Mouse (Mus musculus) heart, embryonic 11.5 days (tissue): ENCODE results near the gene Arih2. TPM values are rescaled to one million over a fixed set of nuclear protein-coding genes. Genes with fewer than 3 reads are reported as not detected.
A peak's percentile ranks its signal among the peaks of the same experiment; 100 is the strongest.
"Not testable (repeated sequence)": the region's sequence is repeated elsewhere in the genome, so short reads cannot be mapped to it uniquely, and the experiment has no call there.

Experiments used
- ATAC-seq: fragments of 200-750 bp; cut with Nextera tagmentation; replicated peaks from 2 replicates; pipeline ENCODE4 v1.8.0; 2017; ENCODE audit warnings: moderate library complexity; ENCODE audit not compliant: insufficient number of reproducible peaks, low FRiP score, low TSS enrichment
- H3K27ac ChIP-seq: fragments of 300-500 bp; sonication (generic); 2 replicates; pipeline ENCODE4 v1.5.1; 2014; ENCODE audit warnings: mild to moderate bottlenecking, low read depth, low read length
- H3K27me3 ChIP-seq: fragments of 300-500 bp; sonication (generic); 2 replicates; pipeline ENCODE4 v1.6.1; 2014; ENCODE audit warnings: mild to moderate bottlenecking, low read length, mixed read lengths; ENCODE audit not compliant: control insufficient read depth, insufficient read depth
- H3K36me3 ChIP-seq: fragments of 300-500 bp; sonication (generic); 2 replicates; pipeline ENCODE4 v1.6.1; 2014; ENCODE audit warnings: mild to moderate bottlenecking, low read length, moderate library complexity, mixed read lengths; ENCODE audit not compliant: control insufficient read depth, insufficient read depth
- H3K4me1 ChIP-seq: fragments of 300-500 bp; sonication (generic); 2 replicates; pipeline ENCODE4 v1.6.1; 2014; ENCODE audit warnings: low read length; ENCODE audit not compliant: control insufficient read depth, insufficient read depth
- H3K4me2 ChIP-seq: fragments of 300-500 bp; sonication (generic); 2 replicates; pipeline ENCODE4 v1.6.1; 2014; ENCODE audit warnings: mild to moderate bottlenecking, moderate library complexity
- H3K4me3 ChIP-seq: fragments of 300-500 bp; sonication (generic); 2 replicates; pipeline ENCODE4 v1.5.1; 2014; ENCODE audit warnings: low read depth, low read length
- H3K9ac ChIP-seq: fragments of 300-500 bp; sonication (generic); 2 replicates; pipeline ENCODE4 v1.6.1; 2014; ENCODE audit warnings: mild to moderate bottlenecking, low read depth, low read length, moderate library complexity
- H3K9me3 ChIP-seq: fragments of 300-500 bp; sonication (generic); replicated peaks from 2 replicates; pipeline ENCODE4 v1.6.1; 2016; ENCODE audit warnings: low read length; ENCODE audit not compliant: control insufficient read depth
- WGBS: fragments of 180-500 bp; shearing (Covaris S2); extraction: QIAGEN DNeasy Blood & Tissue Kit; methylation state at CpG from one replicate; pipeline ENCODE4 v1.1.7; 2014; ENCODE audit not compliant: insufficient replicate concordance; 5-methylcytosine and 5-hydroxymethylcytosine counted together
- polyA plus RNA-seq: library from polyadenylated mRNA; unstranded; fragments of >200 nt; fragmentation: Nextera tagmentation; extraction: Ambion mirVana; gene quantifications from 2 replicates; pipeline ENCODE4 v1.2.1, GENCODE M21; 2014

Gene Arih2
- polyA plus RNA-seq, 1 experiment from 2014 or later = 37.6 TPM

DNA sequence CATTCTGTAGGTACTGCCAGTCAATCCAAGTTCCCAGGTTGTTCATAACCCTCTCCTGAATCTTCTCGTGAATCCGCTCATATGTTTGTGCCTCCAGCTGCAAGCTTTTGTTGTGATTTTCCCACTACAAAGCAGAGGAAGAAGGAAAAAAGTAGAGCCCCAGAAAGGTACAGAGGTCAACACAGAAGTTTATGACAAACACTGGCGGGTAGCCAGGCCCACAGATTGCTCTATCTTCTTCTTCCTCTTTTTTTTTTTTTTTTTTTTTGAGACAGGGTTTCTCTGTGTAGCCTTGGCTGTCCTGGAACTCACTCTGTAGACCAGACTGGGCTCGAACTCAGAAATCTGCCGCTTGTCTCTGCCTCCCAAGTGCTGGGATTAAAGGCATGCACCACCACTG, 41.3 kb downstream of the Arih2 start:
- H3K27me3 ChIP-seq, H3K4me2 ChIP-seq, H3K9me3 ChIP-seq, H3K9ac ChIP-seq, H3K27ac ChIP-seq, H3K4me3 ChIP-seq, ATAC-seq, H3K4me1 ChIP-seq: not testable (repeated sequence)
- 85% methylated on average over 5 of the region's 5 CpGs for WGBS
- H3K36me3 ChIP-seq = peaks cover 53% of the 10 kb centered on the region

DNA sequence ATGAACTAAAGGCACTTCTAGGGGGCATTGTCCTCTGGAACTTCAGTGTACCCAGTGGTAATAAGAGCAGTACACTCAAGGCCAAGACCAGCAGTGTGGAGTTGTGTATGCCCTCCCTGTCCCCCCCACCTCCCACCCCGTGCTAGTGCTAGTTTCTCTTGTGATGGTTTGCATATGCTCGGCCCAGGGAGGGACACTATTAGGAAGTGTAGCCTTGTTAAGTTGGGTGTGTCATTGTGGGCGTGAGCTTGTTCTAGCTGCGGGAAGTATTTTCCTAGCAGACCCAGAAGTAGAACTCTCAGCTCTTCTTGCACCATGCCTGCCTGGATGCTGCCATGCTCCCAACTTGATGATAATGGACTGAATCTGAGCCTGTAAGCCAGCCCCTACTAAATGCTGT, 47.2 kb downstream of the Arih2 start:
- ATAC-seq = no peak
- H3K4me2 ChIP-seq = no peak overlapping the region
- no peak overlapping the region for H3K4me3 ChIP-seq
- H3K4me1 ChIP-seq = peaks cover 2% of the 10 kb centered on the region; the same call in 1 of the 2 replicates
- H3K27ac ChIP-seq = no peak overlapping the region
- no peak overlapping the region for H3K9ac ChIP-seq
- WGBS = 72% methylated on average over 4 of the region's 4 CpGs
- no peaks in the 10 kb centered on the region for H3K9me3 ChIP-seq
- no peaks in the 10 kb centered on the region for H3K27me3 ChIP-seq
- H3K36me3 ChIP-seq = peaks cover 21% of the 10 kb centered on the region

DNA sequence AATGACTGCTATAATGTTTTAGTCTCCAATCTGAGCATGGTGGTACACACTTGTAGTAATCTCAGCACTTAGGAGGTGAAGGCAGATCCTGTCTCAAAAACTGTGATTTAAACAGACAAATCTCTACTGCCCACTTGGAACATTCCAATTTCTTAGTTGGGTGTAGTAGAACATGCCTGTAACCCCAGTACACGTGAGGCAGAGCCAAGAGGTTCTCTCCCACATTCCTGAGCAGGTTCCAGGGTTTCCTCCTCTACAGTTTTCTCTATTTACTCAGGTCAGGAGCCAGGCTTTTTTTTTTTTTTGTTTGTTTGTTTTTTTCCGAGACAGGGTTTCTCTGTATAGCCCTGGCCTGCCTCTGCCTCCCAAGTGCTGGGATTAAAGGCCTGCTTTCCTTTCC, 49.2 kb downstream of the Arih2 start:
- H3K27ac ChIP-seq = no peak overlapping the region
- no peak for ATAC-seq
- no peak overlapping the region for H3K4me2 ChIP-seq
- no peaks in the 10 kb centered on the region for H3K27me3 ChIP-seq
- no peak overlapping the region for H3K4me3 ChIP-seq
- 48% methylated on average over 2 of the region's 2 CpGs for WGBS
- H3K36me3 ChIP-seq = peaks cover 14% of the 10 kb centered on the region
- H3K9ac ChIP-seq = no peak overlapping the region
- no peaks in the 10 kb centered on the region for H3K9me3 ChIP-seq
- H3K4me1 ChIP-seq = peaks cover 10% of the 10 kb centered on the region

DNA sequence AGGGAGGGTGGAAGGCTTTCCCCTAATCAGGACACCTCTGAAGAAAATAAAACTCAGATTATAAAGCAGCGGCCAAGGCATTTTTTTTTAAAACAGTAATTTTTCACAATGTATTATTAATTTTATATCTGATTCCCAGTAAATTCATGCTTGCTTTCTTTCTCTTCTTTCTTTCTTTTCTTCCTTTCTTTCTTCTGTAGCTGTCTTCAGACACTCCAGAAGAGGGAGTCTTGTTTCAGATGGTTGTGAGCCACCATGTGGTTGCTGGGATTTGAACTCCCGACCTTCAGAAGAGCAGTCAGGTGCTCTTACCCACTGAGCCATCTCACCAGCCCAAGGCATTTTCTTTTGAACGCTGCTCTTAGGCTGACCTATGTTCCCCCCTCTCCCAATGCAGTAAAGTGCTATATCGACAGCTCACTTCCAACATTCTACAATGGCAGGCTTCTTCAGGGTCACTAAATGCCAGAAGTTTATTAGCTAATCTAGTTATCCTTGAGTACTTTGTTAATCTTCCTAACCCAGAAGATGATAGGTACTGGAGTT, 50.1 kb downstream of the Arih2 start:
- no peak overlapping the region for H3K27ac ChIP-seq
- H3K27me3 ChIP-seq = no peaks in the 10 kb centered on the region
- WGBS = 72% methylated on average over 4 of the region's 4 CpGs
- peaks cover 15% of the 10 kb centered on the region for H3K4me1 ChIP-seq
- H3K9ac ChIP-seq = no peak overlapping the region
- H3K36me3 ChIP-seq = peaks cover 7% of the 10 kb centered on the region
- ATAC-seq = no peak
- no peaks in the 10 kb centered on the region for H3K9me3 ChIP-seq
- no peak overlapping the region for H3K4me3 ChIP-seq
- no peak overlapping the region for H3K4me2 ChIP-seq

DNA sequence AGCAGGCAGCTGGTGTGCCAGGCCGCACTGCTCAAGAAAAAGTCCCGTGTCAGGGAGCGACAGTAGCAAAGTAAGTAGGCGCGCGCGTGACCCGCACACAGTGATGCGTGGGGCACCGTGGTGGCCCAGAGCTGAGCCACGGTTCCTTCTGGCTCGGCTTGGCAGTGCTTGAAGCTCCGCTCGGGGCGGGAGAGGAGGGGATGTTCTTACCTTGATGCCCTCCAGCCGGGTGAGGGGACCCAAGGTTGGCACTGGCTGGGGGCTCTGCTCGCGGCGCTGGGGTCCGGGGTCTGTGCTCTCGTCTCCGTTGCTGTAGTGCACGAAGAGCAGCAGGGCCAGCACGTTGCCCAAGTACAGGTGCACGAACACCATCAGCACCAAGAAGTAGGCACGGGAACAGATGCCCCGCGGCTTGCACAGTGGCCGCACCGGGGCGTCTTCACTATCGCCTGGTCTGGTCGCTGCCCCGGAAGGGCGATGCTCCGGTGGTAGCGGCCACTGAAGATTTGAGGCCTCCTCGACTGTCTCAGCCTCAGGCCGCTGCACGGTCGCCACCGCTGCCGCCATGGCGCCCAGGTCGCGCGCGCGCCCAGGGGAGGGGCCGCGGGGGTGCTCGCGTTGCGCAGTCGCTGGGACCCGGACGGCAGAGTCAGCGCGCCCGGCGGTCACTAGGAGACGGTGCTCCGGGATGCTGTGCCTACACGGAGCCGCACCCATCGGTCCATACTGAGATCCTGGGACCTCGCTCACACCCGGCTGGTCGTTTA, 52.0 kb downstream of the Arih2 start, which contains the start of gene P4htm:
P4htm (minus strand) TSS at position 670 of the 767 bp plus-strand sequence.
- ATAC-seq = peak; percentile 72
- 5% methylated on average over 64 of the region's 69 CpGs for WGBS

DNA sequence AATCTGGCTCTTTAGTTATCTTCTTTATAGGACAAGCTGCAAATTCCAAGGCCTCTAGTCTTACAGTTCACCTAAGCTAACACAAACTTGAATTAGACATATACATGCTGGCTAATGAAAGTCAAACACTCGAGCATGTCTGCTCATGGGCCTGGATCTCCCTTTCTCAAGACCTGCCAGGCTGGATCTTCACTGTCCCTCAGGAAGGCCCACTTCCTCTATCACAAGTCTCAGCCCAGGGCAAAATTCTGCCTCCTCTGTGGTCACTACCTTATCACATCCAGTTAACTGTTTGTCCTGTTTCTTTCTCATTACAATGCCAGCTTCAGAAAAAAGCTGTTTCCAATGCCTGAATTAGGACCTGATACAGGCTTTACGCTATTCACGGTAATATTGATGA, 54.8 kb downstream of the Arih2 start:
- Histone ChIP-seq H3K4me2 (peak overlapping the region; percentile 43), H3K4me1 (peaks cover 19% of the 10 kb centered on the region), H3K4me3 (no peak overlapping the region), H3K36me3 (no peaks in the 10 kb centered on the region), H3K27ac (peak overlapping the region; percentile 75), H3K9ac (0 out of 2 replicates have a peak overlapping the region, but pooled peaks have one; percentile 12), H3K27me3 (no peaks in the 10 kb centered on the region), H3K9me3 (no peaks in the 10 kb centered on the region)
- ATAC-seq = no peak
- 25% methylated on average over 3 of the region's 3 CpGs for WGBS

More for the DNA sequence above, 52.0 kb downstream of the Arih2 start, which contains the start of gene P4htm:
- Histone ChIP-seq H3K4me3 (peak within 1 kb of the TSS; percentile 59), H3K27ac (peak within 1 kb of the TSS; percentile 60), H3K4me1 (peaks cover 19% of the 10 kb centered on the region), H3K9me3 (no peaks in the 10 kb centered on the region), H3K27me3 (no peaks in the 10 kb centered on the region), H3K4me2 (peak within 1 kb of the TSS; percentile 85), H3K9ac (peak within 1 kb of the TSS; percentile 76), H3K36me3 (no peaks in the 10 kb centered on the region)

DNA sequence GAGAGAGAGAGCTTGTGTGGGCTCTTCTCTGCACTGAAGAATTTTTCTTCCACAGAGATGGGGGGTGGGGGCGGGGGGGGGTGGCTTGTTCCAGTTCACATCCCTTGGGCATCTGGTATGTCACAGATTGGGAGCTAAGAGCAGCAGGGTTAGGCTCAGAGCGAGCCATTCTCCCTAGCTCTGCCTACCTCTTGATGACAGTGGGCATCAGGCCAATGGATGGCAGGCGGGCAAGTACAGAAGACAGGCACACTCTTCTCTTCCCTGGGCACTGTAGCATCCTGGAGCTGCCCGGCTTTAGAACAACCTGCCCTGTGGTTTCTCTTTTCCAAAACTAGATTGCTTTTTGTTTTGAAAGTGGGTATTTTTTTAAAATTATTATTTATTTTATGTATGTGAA, 57.7 kb downstream of the Arih2 start:
- Histone ChIP-seq H3K4me3 (no peak overlapping the region), H3K4me1 (peaks cover 40% of the 10 kb centered on the region), H3K9ac (no peak overlapping the region), H3K4me2 (no peak overlapping the region), H3K27ac (no peak overlapping the region), H3K36me3 (no peaks in the 10 kb centered on the region), H3K27me3 (no peaks in the 10 kb centered on the region), H3K9me3 (no peaks in the 10 kb centered on the region)
- 86% methylated on average over 4 of the region's 4 CpGs for WGBS
- no peak for ATAC-seq

DNA sequence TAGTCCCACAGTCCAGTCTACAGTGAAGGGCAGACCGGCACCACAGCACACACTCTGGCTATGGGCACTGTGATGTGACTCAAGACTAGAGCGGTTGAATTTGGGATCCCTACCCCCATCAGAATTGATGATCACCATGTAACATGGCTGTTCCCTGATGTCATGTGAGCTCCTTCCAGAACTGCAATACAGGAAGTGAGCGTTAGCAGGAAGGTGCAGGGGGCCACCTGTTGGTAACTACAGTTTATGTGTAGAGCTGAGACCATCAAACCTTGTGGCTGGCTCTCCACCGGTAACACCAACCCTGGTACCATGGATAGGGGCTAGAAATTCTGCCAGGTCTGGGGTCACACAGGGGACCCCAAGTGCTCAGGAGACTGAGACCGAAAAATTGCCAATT, 60.0 kb downstream of the Arih2 start:
- H3K4me1 ChIP-seq = peaks cover 33% of the 10 kb centered on the region
- H3K9ac ChIP-seq = no peak overlapping the region
- no peaks in the 10 kb centered on the region for H3K9me3 ChIP-seq
- H3K4me3 ChIP-seq = no peak overlapping the region
- H3K36me3 ChIP-seq = no peaks in the 10 kb centered on the region
- 64% methylated on average over 5 of the region's 5 CpGs for WGBS
- H3K27ac ChIP-seq = peak overlapping the region; percentile 93; the same call in 1 of the 2 replicates
- H3K27me3 ChIP-seq = no peaks in the 10 kb centered on the region
- ATAC-seq = no peak
- H3K4me2 ChIP-seq = no peak overlapping the region
